ENCODE assay signal across 9 mouse cellular contexts in genomic region chr16:91864646-91865332, GRCm38 (mm10).
A peak's percentile ranks its signal among the peaks of the same experiment; 100 is the strongest.
DNase-seq lines count a peak whose midpoint lies in the region; ATAC-seq lines count a peak whose summit lies in the region.
"Had no signal": no experiment of that assay in that cellular context is flagged by ENCODE, and none has a peak within 500 bp of the region (broad histone marks: within the 10 kb centered on the region; RNA-seq: fewer than 3 reads in every experiment).

No protein-coding gene starts in this region.

- ATAC-seq in forebrain, embryonic 11.5 days (replicated peaks; ENCODE audit: low FRiP score) = no peak; the same call in 1 of the 2 replicates
- ATAC-seq in heart, embryonic 13.5 days (ENCODE audit: extremely low read depth, insufficient number of reproducible peaks, low FRiP score, low TSS enrichment) = peak; percentile 84
- ATAC-seq in liver, embryonic 15.5 days (ENCODE audit: insufficient read depth) = peak; percentile 98

- peak overlapping the region; percentile 75 for H3K27ac ChIP-seq in forebrain, embryonic 10.5 days
- no peak overlapping the region for H3K27ac ChIP-seq in forebrain, embryonic 11.5 days (ENCODE audit: low read depth, low read length)
- peak overlapping the region; percentile 61 for H3K27ac ChIP-seq in heart, embryonic 13.5 days (replicated peaks)
- peak overlapping the region; percentile 85 for H3K27ac ChIP-seq in liver, embryonic 15.5 days (replicated peaks)

- intact Hi-C loops in gastrocnemius, postnatal 36 days (cut with DNase I) = no loop called here

- H3K4me2 ChIP-seq in forebrain, embryonic 11.5 days (ENCODE audit: low read depth, low read length, severe bottlenecking) = no peak overlapping the region
- 0 out of 2 replicates have a peak overlapping the region, but pooled peaks have one; percentile 6 for H3K4me2 ChIP-seq in heart, embryonic 13.5 days
- peak overlapping the region; percentile 68 for H3K4me2 ChIP-seq in liver, embryonic 15.5 days

- no peak for DNase-seq in forebrain, embryonic 10.5 days (ENCODE audit: extremely low spot score, low spot score)
- DNase-seq in forebrain, embryonic 11.5 days (ENCODE audit: low spot score) = no peak
- peak; percentile 30 for DNase-seq in 416B (ENCODE audit: low read depth)
- DNase-seq in cerebellum, adult 9-11 months = no peak
- DNase-seq in gastrocnemius, postnatal 36 days = no peak
- DNase-seq in urinary bladder, postnatal 36 days (ENCODE audit: low spot score in 2 of 2) = no peak
- DNase-seq: thymus, adult 2 months had no signal

- no peak overlapping the region for H3K9ac ChIP-seq in forebrain, embryonic 11.5 days (ENCODE audit: low read length)
- H3K9ac ChIP-seq in heart, embryonic 13.5 days = peak overlapping the region; percentile 60
- H3K9ac ChIP-seq in liver, embryonic 15.5 days = peak overlapping the region; percentile 49

- H3K4me1 ChIP-seq in forebrain, embryonic 10.5 days = peaks cover 9% of the 10 kb centered on the region
- no peaks in the 10 kb centered on the region for H3K4me1 ChIP-seq in forebrain, embryonic 11.5 days (replicated peaks; ENCODE audit: control insufficient read depth, insufficient read depth, low read length)
- H3K4me1 ChIP-seq in heart, embryonic 13.5 days = peaks cover 66% of the 10 kb centered on the region
- H3K4me1 ChIP-seq in liver, embryonic 15.5 days (replicated peaks) = peaks cover 85% of the 10 kb centered on the region

- H3K9me3 ChIP-seq in forebrain, embryonic 10.5 days = no peaks in the 10 kb centered on the region
- H3K9me3 ChIP-seq in forebrain, embryonic 11.5 days (ENCODE audit: control insufficient read depth, low read length) = no peaks in the 10 kb centered on the region
- H3K9me3 ChIP-seq in heart, embryonic 13.5 days = no peaks in the 10 kb centered on the region
- H3K9me3 ChIP-seq in liver, embryonic 15.5 days (replicated peaks) = no peaks in the 10 kb centered on the region

- peaks cover 84% of the 10 kb centered on the region for H3K36me3 ChIP-seq in forebrain, embryonic 10.5 days (replicated peaks)
- H3K36me3 ChIP-seq in forebrain, embryonic 11.5 days (ENCODE audit: control insufficient read depth, insufficient read depth, low read length) = peaks cover 13% of the 10 kb centered on the region; the same call in 1 of the 2 replicates
- H3K36me3 ChIP-seq in heart, embryonic 13.5 days = peaks cover 60% of the 10 kb centered on the region
- peaks cover 87% of the 10 kb centered on the region for H3K36me3 ChIP-seq in liver, embryonic 15.5 days (replicated peaks)

- WGBS in forebrain, embryonic 10.5 days = 85% methylated on average over 10 of the region's 10 CpGs
- WGBS in forebrain, embryonic 11.5 days = 78% methylated on average over 10 of the region's 10 CpGs
- 41% methylated on average over 10 of the region's 10 CpGs for WGBS in heart, embryonic 13.5 days
- WGBS in liver, embryonic 15.5 days (ENCODE audit: insufficient replicate concordance) = 24% methylated on average over 10 of the region's 10 CpGs

- H3K4me3 ChIP-seq in forebrain, embryonic 10.5 days = no peak overlapping the region
- no peak overlapping the region for H3K4me3 ChIP-seq in forebrain, embryonic 11.5 days (ENCODE audit: low read depth, low read length)
- no peak overlapping the region for H3K4me3 ChIP-seq in heart, embryonic 13.5 days
- peak overlapping the region; percentile 20 for H3K4me3 ChIP-seq in liver, embryonic 15.5 days (replicated peaks)

- H3K27me3 ChIP-seq in forebrain, embryonic 10.5 days (ENCODE audit: poor library complexity, severe bottlenecking) = no peaks in the 10 kb centered on the region
- no peaks in the 10 kb centered on the region for H3K27me3 ChIP-seq in forebrain, embryonic 11.5 days (ENCODE audit: control insufficient read depth, insufficient read depth, low read length)
- H3K27me3 ChIP-seq in heart, embryonic 13.5 days (replicated peaks) = no peaks in the 10 kb centered on the region
- no peaks in the 10 kb centered on the region for H3K27me3 ChIP-seq in liver, embryonic 15.5 days
